Mouse (Mus musculus) lung, postnatal 36 days (tissue): ENCODE data around the gene Dnah17.
A peak's percentile ranks its signal among the peaks of the same experiment; 100 is the strongest.

Experiments used
- DNase-seq: peaks from one replicate; pipeline ENCODE4 v3.0.0; 2022; ENCODE audit warnings: mixed read lengths

The Dnah17 gene

GRCm38 (mm10) chr11:118084266-118084665, 46.2 kb downstream of the Dnah17 start:
- no peak for DNase-seq

- DNase-seq = peak; percentile 71
These were observed 46.6 kb downstream of the Dnah17 start for GRCm38 (mm10) chr11:118083811-118084210.

GRCm38 (mm10) chr11:118082294-118082693, 48.1 kb downstream of the Dnah17 start:
- DNase-seq = no peak

GRCm38 (mm10) chr11:118079750-118080149, 50.7 kb downstream of the Dnah17 start:
- no peak for DNase-seq

GRCm38 (mm10) chr11:118076929-118077328, 53.5 kb downstream of the Dnah17 start:
- DNase-seq = no peak

- DNase-seq = peak; percentile 77
These were observed 55.4 kb downstream of the Dnah17 start for GRCm38 (mm10) chr11:118075035-118075522.

- DNase-seq = no peak
These were observed 59.1 kb downstream of the Dnah17 start for GRCm38 (mm10) chr11:118071227-118071912.

GRCm38 (mm10) chr11:118068812-118069332, 61.6 kb downstream of the Dnah17 start:
- DNase-seq = no peak

GRCm38 (mm10) chr11:118067588-118067987, 62.8 kb downstream of the Dnah17 start:
- no peak for DNase-seq

- DNase-seq = no peak
These were observed 70.4 kb downstream of the Dnah17 start for GRCm38 (mm10) chr11:118060038-118060437.

- no peak for DNase-seq
These were observed 71.6 kb downstream of the Dnah17 start for GRCm38 (mm10) chr11:118058872-118059271.

GRCm38 (mm10) chr11:118058367-118058766, 72.1 kb downstream of the Dnah17 start:
- DNase-seq = no peak

GRCm38 (mm10) chr11:118050174-118050573, 80.3 kb downstream of the Dnah17 start:
- no peak for DNase-seq

- DNase-seq = no peak
These were observed 80.8 kb downstream of the Dnah17 start for GRCm38 (mm10) chr11:118049641-118050040.

GRCm38 (mm10) chr11:118043293-118043907, 87.0 kb downstream of the Dnah17 start:
- DNase-seq = peak; percentile 33

- no peak for DNase-seq
These were observed 87.6 kb downstream of the Dnah17 start for GRCm38 (mm10) chr11:118042791-118043190.

GRCm38 (mm10) chr11:118035068-118035467, 95.4 kb downstream of the Dnah17 start:
- DNase-seq = no peak

- DNase-seq = no peak
These were observed 96.0 kb downstream of the Dnah17 start for GRCm38 (mm10) chr11:118034395-118034794.

- no peak for DNase-seq
These were observed 99.3 kb downstream of the Dnah17 start for GRCm38 (mm10) chr11:118031134-118031533.

GRCm38 (mm10) chr11:118029170-118029569, 101.3 kb downstream of the Dnah17 start:
- no peak for DNase-seq

GRCm38 (mm10) chr11:118024111-118024510, 106.3 kb downstream of the Dnah17 start:
- DNase-seq = no peak

GRCm38 (mm10) chr11:118023475-118023874, 107.0 kb downstream of the Dnah17 start:
- DNase-seq = no peak

GRCm38 (mm10) chr11:118021806-118022205, 108.6 kb downstream of the Dnah17 start:
- DNase-seq = peak; percentile 89

- peak; percentile 58 for DNase-seq
These were observed 112.1 kb downstream of the Dnah17 start for GRCm38 (mm10) chr11:118018328-118018727.
